ENCODE assay signal across 18 mouse cellular contexts in the genomic region with DNA sequence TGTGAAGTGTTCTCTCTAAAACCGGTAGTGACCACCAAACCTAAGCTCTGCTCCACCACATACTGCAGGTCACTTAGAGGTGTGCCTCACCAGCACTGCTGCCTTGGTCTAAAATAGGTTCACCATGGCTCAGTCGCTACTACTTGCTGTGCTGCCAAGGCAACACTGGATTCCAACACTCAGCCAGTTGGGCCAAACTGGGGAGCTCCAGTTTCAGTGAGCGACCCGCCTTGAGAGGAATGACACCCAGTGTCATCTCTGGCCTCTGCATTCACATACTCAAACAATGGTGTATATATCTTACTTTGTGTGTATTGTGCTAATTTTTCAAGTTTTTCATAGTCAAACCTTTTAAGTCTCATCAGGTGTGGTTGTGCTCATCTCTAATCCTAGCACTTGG. TPM values are rescaled to one million over a fixed set of nuclear protein-coding genes. Genes with fewer than 3 reads are reported as not detected.
DNase-seq lines count a peak whose midpoint lies in the region; ATAC-seq and TF ChIP-seq lines count a peak whose summit lies in the region.
"Had no signal": no experiment of that assay in that cellular context is flagged by ENCODE, and none has a peak within 500 bp of the region (broad histone marks: within the 10 kb centered on the region; RNA-seq: fewer than 3 reads in every experiment).

No protein-coding gene starts in this region.

- no peaks in the 10 kb centered on the region; the same call in none of the 2 replicates for H3K4me1 ChIP-seq in heart, adult 2 months (ENCODE audit: control insufficient read depth, insufficient read depth, low read length)
- no peaks in the 10 kb centered on the region for H3K4me1 ChIP-seq in lung, postnatal 0 days (ENCODE audit: insufficient read depth, low read depth, low read length)
- H3K4me1 ChIP-seq: embryonic facial prominence, embryonic 10.5 days; forebrain, embryonic 13.5 days; heart, embryonic 10.5 days had no signal

- TF ChIP-seq CTCF in heart, adult 2 months (IDR thresholded peaks at IDR 0.05), result peak; percentile 34
- no peak for TF ChIP-seq CTCF in lung, postnatal 0 days (IDR thresholded peaks at IDR 0.05)

- no peaks in the 10 kb centered on the region for H3K27me3 ChIP-seq in heart, adult 2 months (ENCODE audit: control insufficient read depth, insufficient read depth, low read length)
- H3K27me3 ChIP-seq in lung, postnatal 0 days (replicated peaks; ENCODE audit: insufficient read depth, low read length), result no peaks in the 10 kb centered on the region
- H3K27me3 ChIP-seq: forebrain, embryonic 13.5 days had no signal

- peak; percentile 28 to 46 for DNase-seq in cerebellum, postnatal 14 days
- no peak for DNase-seq in cerebellum, adult 8-10 months
- peak in 1 of 2 experiments; percentile 20 for DNase-seq in heart, adult 2 months
- DNase-seq in heart, postnatal 36 days, result no peak
- peak; percentile 68 for DNase-seq in gastrocnemius, postnatal 14 days
- no peak for DNase-seq in retina, postnatal 1 day
- no peak for DNase-seq in lung, postnatal 0 days (ENCODE audit: low spot score)
- DNase-seq: adrenal gland, postnatal 10 days; cerebellum, adult 11-12 months; forebrain, postnatal 0 days; heart, postnatal 10 days; kidney, adult 8-10 months had no signal

- no peak overlapping the region for H3K4me2 ChIP-seq in lung, postnatal 0 days (replicated peaks; ENCODE audit: low read depth, low read length)
- H3K4me2 ChIP-seq: forebrain, embryonic 13.5 days; hindbrain, embryonic 14.5 days had no signal

- no peak overlapping the region for H3K4me3 ChIP-seq in heart, adult 2 months
- H3K4me3 ChIP-seq in lung, postnatal 0 days (ENCODE audit: low read depth, low read length), result no peak overlapping the region
- H3K4me3 ChIP-seq: embryonic facial prominence, embryonic 10.5 days; forebrain, embryonic 13.5 days; heart, embryonic 10.5 days had no signal

- intact Hi-C loops in heart, adult 2 months (cut with DNase I), result no loop called here
- intact Hi-C loops in heart, postnatal 36 days (cut with DNase I), result no loop called here
- intact Hi-C loops in gastrocnemius, postnatal 14 days (cut with DNase I; ENCODE audit: low total_unique reads), result no loop called here

- ATAC-seq in lung, postnatal 0 days, result no peak
- ATAC-seq: forebrain, embryonic 13.5 days; forebrain, postnatal 0 days; intestine, postnatal 0 days had no signal

- WGBS in heart, adult 2 months, result 75% methylated on average over 4 of the region's 4 CpGs
- 95% methylated on average over 4 of the region's 4 CpGs for WGBS in lung, postnatal 0 days

- H3K9ac ChIP-seq in heart, adult 2 months (ENCODE audit: low read depth, low read length), result no peak overlapping the region
- H3K9ac ChIP-seq in lung, postnatal 0 days (replicated peaks; ENCODE audit: low read depth), result no peak overlapping the region
- H3K9ac ChIP-seq: forebrain, embryonic 13.5 days; forebrain, postnatal 0 days; hindbrain, embryonic 14.5 days had no signal

- H3K36me3 ChIP-seq in heart, adult 2 months (ENCODE audit: control insufficient read depth, insufficient read depth, low read length), result peaks cover 3% of the 10 kb centered on the region; the same call in 1 of the 2 replicates
- H3K36me3 ChIP-seq in lung, postnatal 0 days (ENCODE audit: insufficient read depth, low read length), result no peaks in the 10 kb centered on the region

- TF ChIP-seq EP300 in heart, adult 2 months (IDR thresholded peaks at IDR 0.05; ENCODE audit: insufficient read depth, low read depth, low read length), result no peak
- TF ChIP-seq EP300 in lung, postnatal 0 days (IDR thresholded peaks at IDR 0.05), result no peak

- no peak overlapping the region for H3K27ac ChIP-seq in heart, adult 2 months
- no peak overlapping the region for H3K27ac ChIP-seq in lung, postnatal 0 days (ENCODE audit: low read length)
- H3K27ac ChIP-seq: embryonic facial prominence, embryonic 10.5 days; forebrain, embryonic 13.5 days; heart, embryonic 10.5 days; hindbrain, embryonic 14.5 days had no signal

- no peaks in the 10 kb centered on the region for H3K9me3 ChIP-seq in lung, postnatal 0 days (ENCODE audit: low read length)
- H3K9me3 ChIP-seq: embryonic facial prominence, embryonic 10.5 days; forebrain, embryonic 13.5 days; heart, embryonic 10.5 days had no signal

- TF ChIP-seq POLR2A in heart, adult 2 months (IDR thresholded peaks at IDR 0.05; ENCODE audit: insufficient read depth, low read depth, low read length), result no peak

- no peaks in the 10 kb centered on the region for H3K79me2 ChIP-seq in heart, adult 2 months (replicated peaks; ENCODE audit: control insufficient read depth, insufficient read depth, low read length)

RNA-seq across cellular contexts. Expression of a gene that starts 13.1 kb away (rescaled TPM):
- total RNA-seq in heart, adult 2 months (2021), result not detected
- not detected in 2 replicates for polyA plus RNA-seq in heart, adult 2 months (2012; rRNA removed)
- total RNA-seq in heart, postnatal 36 days (2021), result under 1 TPM in 1 of 2 experiments, not detected in 1; 0.41 TPM
- under 1 TPM; 0.47 to 0.70 TPM for total RNA-seq in gastrocnemius, postnatal 14 days (2021)
- polyA plus RNA-seq in lung, postnatal 0 days (2015; fragmentation: Nextera tagmentation; extraction: Ambion mirVana), result 0.18 and 0.30 TPM in 2 replicates
- total RNA-seq: forebrain, postnatal 0 days; hematopoietic stem cell, adult 5-6 weeks had no signal
- polyA plus RNA-seq: embryonic facial prominence, embryonic 10.5 days; heart, embryonic 10.5 days; hindbrain, embryonic 14.5 days had no signal

RNA-seq across cellular contexts. Expression of a gene that starts 14.3 kb away (rescaled TPM):
- total RNA-seq in heart, adult 2 months (2021), result 10 to 100 TPM in 1 of 2 experiments, 1 to 10 TPM in 1; 9.2 to 10.1 TPM
- polyA plus RNA-seq in heart, adult 2 months (2012; rRNA removed), result 8.4 and 9.8 TPM in 2 replicates
- 1 to 10 TPM; 8.9 to 9.7 TPM for total RNA-seq in heart, postnatal 36 days (2021)
- 1 to 10 TPM; 4.9 to 6.9 TPM for total RNA-seq in gastrocnemius, postnatal 14 days (2021)
- 1.9 and 2.4 TPM in 2 replicates for polyA plus RNA-seq in lung, postnatal 0 days (2015; fragmentation: Nextera tagmentation; extraction: Ambion mirVana)

Comparison
In these comparisons a context has a peak if more than half of its experiments do, and no peak if none do; other contexts are left out.
1. DNase-seq: peak in cerebellum, postnatal 14 days (2 of 2) and gastrocnemius, postnatal 14 days (single experiment); none in cerebellum, adult 8-10 months (single experiment), heart, postnatal 36 days (0 of 2), retina, postnatal 1 day (single experiment) and lung, postnatal 0 days (single experiment).